Mouse (Mus musculus): ENCODE data around the gene Apopt1.
A peak's percentile ranks its signal among the peaks of the same experiment; 100 is the strongest.

DNA sequence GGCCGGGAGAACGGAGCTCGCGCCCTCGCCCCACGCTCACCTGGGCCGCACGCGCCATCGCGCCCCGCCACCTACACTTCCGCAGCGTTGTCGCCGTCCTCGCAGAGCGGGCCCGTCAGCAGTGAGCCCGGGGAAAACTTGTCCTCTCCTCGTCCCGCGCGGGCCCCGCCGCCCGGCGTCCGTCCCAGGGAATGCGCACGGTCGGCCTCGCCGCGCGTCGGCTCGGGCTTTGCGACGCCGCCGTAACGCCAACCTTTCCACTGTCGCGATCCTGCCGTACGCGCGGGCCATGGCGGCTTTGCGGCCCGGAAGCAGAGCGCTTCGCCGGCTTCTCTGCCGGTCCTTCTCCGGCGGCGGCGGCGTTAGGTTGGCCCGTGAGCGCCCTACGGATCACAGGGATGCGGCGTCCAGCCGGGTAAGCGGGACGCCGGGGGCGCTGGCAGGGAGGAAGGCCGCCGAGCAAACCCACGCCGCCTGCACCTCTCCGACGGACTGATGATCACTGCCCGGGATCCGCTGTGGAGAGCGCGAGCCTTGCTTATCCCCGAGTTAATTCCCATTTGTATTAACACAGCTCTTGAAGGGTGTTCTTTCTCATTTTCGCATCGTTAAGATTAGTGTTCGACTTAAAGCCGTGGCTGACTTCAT, at the start of gene Apopt1, which contains the start of gene Bag5:
- TF ChIP-seq CTCF (IDR thresholded peaks at IDR 0.05; ENCODE audit: borderline replicate concordance, extremely low read depth, insufficient read depth, insufficient read length) (no peak), POLR2A (IDR thresholded peaks at IDR 0.05; ENCODE audit: borderline replicate concordance, extremely low read depth, insufficient read depth, insufficient read length, poor library complexity, severe bottlenecking) (peak; percentile 83)

Measured in brain, embryonic 14.5 days (tissue).